Mouse (Mus musculus): ENCODE measurements at regions not wholly inside any gene's neighbourhood (a gene's known extent, or its start where the extent isn't known, plus 50 kb on each side); places are given as distances from the start of the nearest gene placed in this dataset.

GRCm38 (mm10) chr4:152788431-152788830, 310.8 kb upstream of the Kcnab2 start:
- no peak for TF ChIP-seq ELF1 (IDR thresholded peaks at IDR 0.05; ENCODE audit: low read depth, low read length)
- TF ChIP-seq NELFE (IDR thresholded peaks at IDR 0.05; ENCODE audit: low read depth, low read length), result no peak
- no peak for TF ChIP-seq JUND (IDR thresholded peaks at IDR 0.05; ENCODE audit: low read depth, low read length)
- no peak for TF ChIP-seq RAD21 (IDR thresholded peaks at IDR 0.05; ENCODE audit: low read depth, low read length)
- TF ChIP-seq CTCF (IDR thresholded peaks at IDR 0.05 in 2 of 3, conservative IDR thresholded peaks at IDR 0.05 in 1 of 3; ENCODE audit: control insufficient read depth in 1 of 3, insufficient read depth in 1 of 3, low read depth in 2 of 3, low read length in 3 of 3, poor library complexity in 1 of 3, severe bottlenecking in 1 of 3), result no peak
- Histone ChIP-seq H3K4me3 (ENCODE audit: control insufficient read depth in 1 of 2, insufficient read depth in 1 of 2, low read depth in 2 of 2, low read length in 2 of 2) (no peak overlapping the region), H3K4me1 (ENCODE audit: control insufficient read depth in 1 of 2, insufficient read depth in 2 of 2, low read length in 2 of 2) (no peaks in the 10 kb centered on the region), H3K79me2 (ENCODE audit: control insufficient read depth, insufficient read depth, low read length, poor library complexity) (no peaks in the 10 kb centered on the region), H3K9ac (ENCODE audit: control insufficient read depth, low read depth, low read length, poor library complexity, severe bottlenecking) (no peak overlapping the region), H3K36me3 (ENCODE audit: control insufficient read depth in 1 of 2, insufficient read depth in 2 of 2, low read length in 2 of 2) (no peaks in the 10 kb centered on the region), H3K9me3 (replicated peaks; ENCODE audit: insufficient read depth, low read length) (no peaks in the 10 kb centered on the region), H3K27ac (ENCODE audit: control insufficient read depth, low read depth, low read length) (no peak overlapping the region), H3K27me3 (ENCODE audit: control insufficient read depth in 1 of 2, insufficient read depth in 2 of 2, low read length in 2 of 2) (no peaks in the 10 kb centered on the region)
- no peak for DNase-seq (ENCODE audit: low read depth, low spot score)

GRCm38 (mm10) chr4:152784972-152785371, 307.3 kb upstream of the Kcnab2 start:
- no peaks in the 10 kb centered on the region for H3K79me2 ChIP-seq (ENCODE audit: control insufficient read depth, insufficient read depth, low read length, poor library complexity)
- no peak overlapping the region for H3K27ac ChIP-seq (ENCODE audit: control insufficient read depth, low read depth, low read length)
- H3K4me3 ChIP-seq (ENCODE audit: control insufficient read depth in 1 of 2, insufficient read depth in 1 of 2, low read depth in 2 of 2, low read length in 2 of 2), result no peak overlapping the region
- no peaks in the 10 kb centered on the region for H3K27me3 ChIP-seq (ENCODE audit: control insufficient read depth in 1 of 2, insufficient read depth in 2 of 2, low read length in 2 of 2)
- TF ChIP-seq SMC3 (IDR thresholded peaks at IDR 0.05; ENCODE audit: low read depth, low read length) (no peak), CHD1 (IDR thresholded peaks at IDR 0.05; ENCODE audit: low read depth, low read length) (no peak), POLR2AphosphoS5 (IDR thresholded peaks at IDR 0.05; ENCODE audit: borderline replicate concordance, low read depth, low read length) (no peak), MAX (IDR thresholded peaks at IDR 0.05; ENCODE audit: low read length) (no peak)
- no peaks in the 10 kb centered on the region for H3K9me3 ChIP-seq (replicated peaks; ENCODE audit: insufficient read depth, low read length)
- no peaks in the 10 kb centered on the region for H3K36me3 ChIP-seq (ENCODE audit: control insufficient read depth in 1 of 2, insufficient read depth in 2 of 2, low read length in 2 of 2)
- no peak for DNase-seq (ENCODE audit: low read depth, low spot score)
- H3K4me1 ChIP-seq (ENCODE audit: control insufficient read depth in 1 of 2, insufficient read depth in 2 of 2, low read length in 2 of 2), result no peaks in the 10 kb centered on the region
- no peak overlapping the region for H3K9ac ChIP-seq (ENCODE audit: control insufficient read depth, low read depth, low read length, poor library complexity, severe bottlenecking)

- H3K79me2 ChIP-seq (ENCODE audit: control insufficient read depth, insufficient read depth, low read length, poor library complexity), result no peaks in the 10 kb centered on the region
- no peak for DNase-seq (ENCODE audit: low read depth, low spot score)
- no peaks in the 10 kb centered on the region for H3K36me3 ChIP-seq (ENCODE audit: control insufficient read depth in 1 of 2, insufficient read depth in 2 of 2, low read length in 2 of 2)
- H3K4me3 ChIP-seq (ENCODE audit: control insufficient read depth in 1 of 2, insufficient read depth in 1 of 2, low read depth in 2 of 2, low read length in 2 of 2), result no peak overlapping the region
- H3K27me3 ChIP-seq (ENCODE audit: control insufficient read depth in 1 of 2, insufficient read depth in 2 of 2, low read length in 2 of 2), result no peaks in the 10 kb centered on the region
- H3K4me1 ChIP-seq (ENCODE audit: control insufficient read depth in 1 of 2, insufficient read depth in 2 of 2, low read length in 2 of 2), result no peaks in the 10 kb centered on the region
- no peak overlapping the region for H3K27ac ChIP-seq (ENCODE audit: control insufficient read depth, low read depth, low read length)
- TF ChIP-seq ZNF384 (IDR thresholded peaks at IDR 0.05; ENCODE audit: low read depth, low read length) (no peak), CHD2 (IDR thresholded peaks at IDR 0.05; ENCODE audit: low read length) (no peak), ETS1 (IDR thresholded peaks at IDR 0.05; ENCODE audit: low read depth, low read length) (no peak), GATA1 (IDR thresholded peaks at IDR 0.05; ENCODE audit: low read depth, low read length) (no peak), NELFE (IDR thresholded peaks at IDR 0.05; ENCODE audit: low read depth, low read length) (no peak), NRF1 (IDR thresholded peaks at IDR 0.05; ENCODE audit: insufficient read depth, low read depth, low read length, poor library complexity, severe bottlenecking) (no peak), TBP (IDR thresholded peaks at IDR 0.05; ENCODE audit: low read depth, low read length) (no peak), USF2 (IDR thresholded peaks at IDR 0.05; ENCODE audit: borderline replicate concordance in 1 of 2, insufficient read depth in 1 of 2, low read depth in 1 of 2, low read length in 2 of 2) (no peak), KAT2A (conservative IDR thresholded peaks at IDR 0.05; ENCODE audit: low read depth, low read length) (no peak), MYB (IDR thresholded peaks at IDR 0.05; ENCODE audit: low read depth, low read length) (no peak), POLR2A (IDR thresholded peaks at IDR 0.05; ENCODE audit: control insufficient read depth in 1 of 2, insufficient read depth in 1 of 2, low read depth in 1 of 2, low read length in 2 of 2, poor library complexity in 1 of 2) (no peak), SMC3 (IDR thresholded peaks at IDR 0.05; ENCODE audit: low read depth, low read length) (no peak), MAZ (IDR thresholded peaks at IDR 0.05; ENCODE audit: low read depth, low read length) (no peak), POLR2AphosphoS2 (IDR thresholded peaks at IDR 0.05; ENCODE audit: low read length) (no peak)
- H3K9me3 ChIP-seq (replicated peaks; ENCODE audit: insufficient read depth, low read length), result no peaks in the 10 kb centered on the region
- H3K9ac ChIP-seq (ENCODE audit: control insufficient read depth, low read depth, low read length, poor library complexity, severe bottlenecking), result no peak overlapping the region
Observed at GRCm38 (mm10) chr4:152779526-152779925, 301.9 kb upstream of the Kcnab2 start.
